Mouse (Mus musculus) right cerebral cortex, postnatal 36 days (tissue): Measurements from ENCODE around the gene Meaf6.

Experiments used
- DNase-seq, 2 experiments: peaks; one replicate each; pipeline ENCODE4 v3.0.0; 2022; ENCODE audit warnings: low spot score in 2 of 2, mixed read lengths in 1 of 2

The Meaf6 gene

GRCm38 (mm10) chr4:125144211-125144610 lies 59.3 kb downstream of the Meaf6 start:
- no peak for DNase-seq

GRCm38 (mm10) chr4:125144627-125145026 lies 59.7 kb downstream of the Meaf6 start:
- peak in 1 of 2 experiments; percentile 30 for DNase-seq

DNA sequence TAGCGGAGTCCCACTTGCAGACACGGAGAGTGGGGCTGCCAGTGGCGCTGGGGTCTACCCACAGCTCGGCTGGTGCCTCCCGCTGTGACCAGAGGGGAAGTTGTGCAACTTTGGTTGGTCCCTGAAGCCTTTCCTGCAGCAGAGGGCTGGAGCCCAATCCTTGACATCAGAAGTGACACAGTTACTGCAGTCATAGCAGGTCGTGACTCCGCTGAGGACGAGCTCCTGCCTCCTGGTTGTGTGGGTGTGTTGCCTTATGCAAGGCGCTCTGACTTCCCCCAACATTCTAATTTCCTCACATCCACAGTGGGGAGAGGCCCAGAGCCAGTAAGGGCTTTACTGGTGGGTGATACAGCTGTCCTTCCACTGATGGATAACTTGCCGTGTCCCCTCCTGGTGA lies 60.3 kb downstream of the Meaf6 start:
- no peak for DNase-seq

DNA sequence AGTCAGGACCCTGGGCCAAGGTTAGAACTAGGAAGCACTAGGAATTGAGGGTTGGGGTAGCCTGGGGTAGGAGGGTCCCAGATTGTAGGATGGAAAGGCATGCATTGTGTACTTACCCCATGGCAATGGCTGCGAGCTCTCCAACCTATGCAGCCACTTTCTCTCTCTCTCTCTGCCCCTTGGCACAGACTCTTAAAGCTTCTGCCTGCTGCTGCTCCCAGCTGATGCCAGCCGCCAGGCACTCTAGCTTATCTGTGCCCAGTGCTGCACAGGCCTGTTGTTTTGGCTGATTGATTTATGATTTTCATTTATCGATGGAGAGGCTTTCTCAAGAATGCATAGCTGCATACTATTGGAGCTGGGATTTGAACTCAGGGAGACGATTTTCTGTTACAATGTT lies 63.0 kb downstream of the Meaf6 start:
- no peak for DNase-seq

DNA sequence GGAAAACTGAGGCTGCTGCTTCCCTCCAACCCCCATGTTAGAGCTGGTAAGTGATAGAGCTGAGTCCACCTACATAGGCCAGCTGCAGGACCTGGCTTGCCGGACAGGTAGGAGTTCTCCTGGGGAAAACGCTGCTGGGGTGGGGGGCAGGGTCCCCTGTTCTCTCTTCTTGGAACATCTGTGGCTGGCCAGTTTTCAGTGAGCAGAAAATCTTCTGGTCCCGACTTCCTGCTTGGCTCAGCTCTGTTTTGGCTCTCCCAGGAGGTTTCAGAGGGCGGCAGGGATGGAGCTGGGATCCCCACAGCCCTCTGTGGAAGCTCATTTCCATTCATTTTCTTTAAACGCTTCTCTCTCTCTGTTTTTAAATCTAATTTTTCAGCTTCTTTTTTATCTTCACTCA lies 64.5 kb downstream of the Meaf6 start:
- no peak for DNase-seq

GRCm38 (mm10) chr4:125152469-125152868 lies 67.5 kb downstream of the Meaf6 start:
- DNase-seq = no peak

- no peak for DNase-seq
These were observed 68.8 kb downstream of the Meaf6 start for GRCm38 (mm10) chr4:125153659-125154241.

- DNase-seq = no peak
These were observed 70.7 kb downstream of the Meaf6 start for GRCm38 (mm10) chr4:125155646-125156045.

DNA sequence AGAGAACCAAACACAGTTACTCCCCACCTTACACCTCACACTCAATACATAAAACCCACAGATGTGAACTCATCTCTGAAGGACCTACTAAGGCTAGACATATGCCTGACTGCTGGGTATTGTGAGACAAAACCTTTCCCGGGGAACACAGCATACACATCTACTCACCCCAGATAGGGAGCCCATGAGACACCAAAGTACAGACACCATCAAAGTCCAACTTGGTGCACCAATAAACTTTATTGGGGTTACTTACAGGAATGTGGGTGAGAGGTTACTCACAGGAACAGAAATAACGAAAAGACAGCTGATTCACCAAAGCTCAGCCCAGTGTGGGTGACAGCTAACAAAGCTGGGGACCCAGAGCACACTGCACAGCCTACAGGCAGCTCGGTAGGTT lies 72.4 kb downstream of the Meaf6 start:
- DNase-seq = no peak

DNA sequence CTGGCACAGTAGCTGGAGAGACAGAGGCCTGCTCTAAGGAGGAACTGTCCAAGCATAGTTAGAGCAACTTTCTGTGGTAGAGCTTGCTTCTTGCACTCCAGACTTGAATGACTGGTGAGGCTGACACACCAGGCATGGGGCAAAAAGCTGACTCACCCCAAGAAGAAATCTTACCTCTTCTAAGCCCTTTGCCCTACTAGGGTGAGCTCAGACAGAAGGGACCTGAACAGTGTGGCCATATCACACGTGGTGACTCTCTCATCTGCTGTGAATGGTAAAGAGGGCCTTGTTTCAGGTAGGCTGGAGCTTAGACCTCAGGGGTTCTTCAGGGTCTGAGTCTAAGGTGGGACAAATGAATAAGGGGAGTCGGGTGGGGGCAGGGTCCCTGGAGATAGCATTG lies 73.1 kb downstream of the Meaf6 start:
- no peak for DNase-seq

- no peak for DNase-seq
These were observed 73.8 kb downstream of the Meaf6 start for GRCm38 (mm10) chr4:125158581-125159317.

DNA sequence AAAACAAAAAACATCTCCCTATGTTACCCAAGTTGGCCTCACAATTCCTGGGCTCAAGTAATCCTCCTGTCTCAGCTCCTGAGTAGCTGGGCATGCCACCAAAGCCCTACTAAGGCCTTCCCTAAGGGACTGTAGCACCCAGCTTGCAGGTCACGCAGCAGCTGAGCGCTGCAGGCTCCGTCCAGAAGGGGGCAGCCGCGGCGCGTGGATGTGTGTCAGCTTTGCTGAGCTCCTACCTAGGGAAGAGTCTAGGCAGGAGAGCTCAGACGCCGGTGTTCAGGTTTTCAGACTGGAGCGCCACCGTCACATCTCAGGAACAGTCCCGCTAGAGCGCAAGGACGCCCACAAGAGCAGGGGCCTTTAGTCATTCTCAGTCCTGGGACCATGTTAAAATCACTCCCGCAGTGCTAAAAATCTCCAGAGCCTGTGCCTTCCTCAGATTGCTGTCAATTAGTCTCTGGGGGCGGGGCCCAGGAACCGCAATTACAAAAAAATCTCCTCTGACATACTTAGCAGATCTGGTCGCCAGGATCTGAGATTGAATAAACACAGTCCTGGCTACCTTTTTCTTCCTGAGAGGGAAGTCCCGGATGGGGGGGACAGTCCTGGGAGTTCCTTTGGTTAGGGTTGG lies 75.5 kb downstream of the Meaf6 start:
- peak; percentile 81 to 90 for DNase-seq

DNA sequence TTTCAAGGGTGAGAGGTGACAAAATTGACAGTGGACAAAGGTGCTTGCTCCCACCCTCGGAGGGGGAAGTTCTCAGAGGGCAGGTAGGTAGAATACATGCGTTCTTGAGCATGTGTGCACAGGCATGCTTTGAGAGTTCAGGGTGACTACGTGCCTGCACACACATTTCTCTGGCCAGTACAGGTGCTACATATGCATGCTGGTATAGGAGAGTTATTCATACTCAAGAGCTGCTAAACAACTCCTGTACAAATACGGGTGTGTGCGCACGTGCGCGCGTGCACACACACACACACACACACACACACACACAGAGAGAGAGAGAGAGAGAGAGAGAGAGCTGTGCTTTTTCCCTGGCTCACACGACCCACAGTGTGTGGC lies 76.0 kb downstream of the Meaf6 start:
- DNase-seq = no peak

- DNase-seq = no peak
These were observed 76.5 kb downstream of the Meaf6 start for GRCm38 (mm10) chr4:125161392-125161791.

GRCm38 (mm10) chr4:125162701-125163100 lies 77.8 kb downstream of the Meaf6 start:
- DNase-seq = no peak
